Mouse (Mus musculus): ENCODE data around the gene Pdpn. TPM values are rescaled to one million over a fixed set of nuclear protein-coding genes. Genes with fewer than 3 reads are reported as not detected.

Pdpn gene
- total RNA-seq, 2 experiments from 2014 or later: 19.5 to 19.6 TPM

DNA sequence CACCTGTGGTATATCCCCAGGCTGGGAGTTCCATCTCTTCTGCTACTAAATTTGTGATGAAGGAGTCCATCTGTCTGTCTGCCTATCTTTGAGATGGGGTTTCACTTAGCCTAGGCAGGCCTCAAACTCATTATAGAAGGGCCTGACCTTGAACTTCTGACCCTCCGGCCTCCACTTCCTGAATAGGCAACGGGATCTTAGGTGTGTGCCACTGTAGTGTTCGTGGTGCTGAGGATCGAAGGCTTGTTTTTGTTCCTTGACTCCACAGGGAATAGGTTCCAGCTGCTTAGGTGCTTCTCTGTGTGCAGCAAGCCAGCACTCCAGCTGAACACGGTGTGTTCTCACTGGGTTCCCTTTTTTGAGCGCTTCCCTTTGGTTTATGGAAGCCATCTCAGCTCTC lies 13.9 kb upstream of the Pdpn start:
- TF ChIP-seq CTCF (conservative IDR thresholded peaks at IDR 0.05): no peak
- Histone ChIP-seq H3K27ac (no peak overlapping the region), H3K4me3 (no peak overlapping the region)
- DNase-seq (ENCODE audit: low spot score in 2 of 2): no peak

DNA sequence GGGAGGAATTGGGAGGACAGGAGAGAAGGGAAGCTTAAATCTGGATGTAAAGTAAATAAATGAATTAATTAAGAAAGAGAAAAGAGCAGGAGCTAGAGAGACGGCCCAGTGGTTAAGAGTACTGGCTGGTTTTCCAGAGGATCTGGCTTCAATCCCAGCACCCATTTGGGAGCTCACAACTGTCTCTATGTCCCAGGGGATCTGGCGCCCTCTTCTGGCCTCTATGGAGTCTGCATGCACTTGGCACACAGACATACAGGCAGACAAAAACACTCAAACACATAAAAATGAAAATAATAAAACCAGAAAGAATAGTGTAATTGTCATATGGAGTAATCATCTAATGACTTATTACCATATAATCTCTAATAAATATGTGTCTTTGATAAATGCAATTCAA lies 12.0 kb upstream of the Pdpn start:
- no peak for DNase-seq (ENCODE audit: low spot score in 2 of 2)
- peak; percentile 74 for TF ChIP-seq CTCF (conservative IDR thresholded peaks at IDR 0.05)
- Histone ChIP-seq H3K4me3 (no peak overlapping the region), H3K27ac (no peak overlapping the region)

DNA sequence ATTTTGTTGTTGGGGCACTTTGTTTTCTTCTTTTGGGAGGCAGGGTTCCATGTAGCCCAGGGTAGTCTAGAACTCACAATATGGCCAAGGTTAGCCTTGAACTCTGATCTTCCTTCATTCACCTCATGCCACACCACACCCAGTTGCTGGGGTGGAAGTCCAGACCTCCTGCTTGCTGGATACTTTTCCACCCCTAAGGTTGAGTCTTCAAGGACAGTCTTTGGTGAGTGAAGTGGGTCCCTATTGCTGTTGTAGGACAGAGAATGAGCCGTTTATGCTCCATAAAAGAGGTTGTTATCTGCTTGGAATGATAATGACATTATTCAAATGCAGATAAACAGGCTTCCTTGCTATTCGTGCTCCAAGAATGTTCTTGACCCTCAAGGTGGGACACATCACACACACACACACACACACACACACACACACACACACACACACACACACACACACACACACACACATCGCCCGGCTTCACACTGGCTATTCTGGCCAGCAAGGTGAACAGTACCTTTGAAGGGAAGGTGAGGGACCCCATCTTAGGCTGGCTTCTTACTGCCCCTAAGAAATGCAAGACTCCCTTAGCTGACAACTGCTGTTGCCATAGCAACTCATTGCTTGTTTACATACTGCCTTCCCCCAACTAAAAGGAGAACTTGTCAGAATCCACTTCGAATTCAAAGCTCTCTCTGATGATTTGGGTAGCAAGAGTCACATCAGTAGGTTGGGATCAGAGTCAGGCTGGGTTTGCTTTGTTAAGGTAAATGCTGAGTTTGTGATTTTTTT lies 6.8 kb upstream of the Pdpn start:
- DNase-seq (ENCODE audit: low spot score in 2 of 2): no peak
- no peak overlapping the region for H3K4me3 ChIP-seq
- no peak for TF ChIP-seq CTCF (conservative IDR thresholded peaks at IDR 0.05)
- no peak overlapping the region for H3K27ac ChIP-seq

DNA sequence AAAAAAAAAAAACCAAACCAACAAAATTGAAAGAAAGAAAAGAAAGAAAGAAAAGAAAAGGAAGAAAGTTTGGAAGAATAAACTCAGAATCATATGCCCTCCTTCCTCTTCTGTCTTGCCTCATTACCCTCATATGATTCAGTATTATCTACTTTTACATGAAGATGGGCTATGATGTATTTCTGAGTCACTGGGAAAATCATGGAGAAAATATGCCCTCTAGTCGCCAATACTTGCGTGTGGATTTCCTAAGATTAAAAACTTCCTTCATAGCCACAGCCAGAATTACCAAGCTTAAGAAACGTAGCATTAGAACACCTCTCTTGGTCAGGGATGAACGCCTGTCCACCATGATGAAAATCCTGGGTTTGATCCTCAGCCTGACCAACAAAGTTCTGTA lies 5.7 kb upstream of the Pdpn start:
- H3K27ac ChIP-seq: no peak overlapping the region
- DNase-seq (ENCODE audit: low spot score in 2 of 2): no peak
- no peak overlapping the region for H3K4me3 ChIP-seq
- no peak for TF ChIP-seq CTCF (conservative IDR thresholded peaks at IDR 0.05)

DNA sequence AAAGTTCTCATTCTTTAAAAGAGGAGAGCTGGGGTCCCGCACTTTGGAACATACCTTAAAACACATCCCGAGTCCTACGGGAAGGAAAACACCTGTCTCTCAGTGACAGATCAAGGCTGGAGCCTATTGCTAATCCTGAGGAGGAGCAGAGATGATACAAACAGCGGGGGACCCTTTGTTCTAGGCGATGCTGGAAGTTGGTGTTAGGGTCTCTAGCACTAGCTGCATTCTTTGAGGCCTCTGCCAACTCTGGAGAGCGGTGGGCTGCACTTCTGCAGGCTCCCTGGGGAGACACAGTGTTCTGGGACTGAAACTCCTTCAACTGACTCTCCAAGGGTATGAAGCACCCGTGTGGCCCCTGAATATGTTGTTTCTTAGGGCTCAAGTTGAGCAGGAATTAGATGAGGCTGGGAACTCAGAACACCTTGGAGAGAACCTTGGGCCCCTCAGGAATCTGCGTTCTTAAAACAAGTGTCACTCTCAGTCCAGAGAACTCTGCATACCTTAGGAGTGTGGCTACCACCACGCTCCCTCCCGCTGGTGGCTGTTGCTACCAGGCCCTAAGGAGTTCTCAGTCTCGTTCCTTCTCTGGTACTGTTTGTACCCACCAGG lies 3.0 kb upstream of the Pdpn start:
- TF ChIP-seq CTCF (conservative IDR thresholded peaks at IDR 0.05): no peak
- DNase-seq (ENCODE audit: low spot score in 2 of 2): no peak

DNA sequence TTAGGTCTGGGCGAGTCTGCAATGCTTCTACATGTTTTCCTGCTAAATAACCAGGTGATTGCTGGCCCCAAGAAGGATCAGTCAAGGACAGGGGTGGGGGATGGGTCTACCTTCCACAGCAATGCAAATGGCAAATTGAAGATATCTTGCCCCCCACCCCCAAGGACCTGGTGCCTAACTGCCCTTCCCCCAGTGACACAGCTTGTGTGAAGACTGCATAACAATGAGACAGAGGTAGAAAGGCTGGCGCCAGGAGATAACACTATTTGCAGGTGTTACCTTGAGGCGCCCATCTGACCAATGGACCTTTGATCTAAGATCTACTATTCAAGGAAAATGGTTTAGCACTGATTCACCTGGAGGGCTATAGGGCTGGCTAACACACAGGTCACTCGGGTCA lies 2.5 kb upstream of the Pdpn start:
- no peak for DNase-seq (ENCODE audit: low spot score in 2 of 2)
- H3K4me3 ChIP-seq: no peak overlapping the region
- no peak for TF ChIP-seq CTCF (conservative IDR thresholded peaks at IDR 0.05)
- no peak overlapping the region for H3K27ac ChIP-seq

More for the DNA sequence above, 3.0 kb upstream of the Pdpn start:
- Histone ChIP-seq H3K27ac (no peak overlapping the region), H3K4me3 (no peak overlapping the region)

DNA sequence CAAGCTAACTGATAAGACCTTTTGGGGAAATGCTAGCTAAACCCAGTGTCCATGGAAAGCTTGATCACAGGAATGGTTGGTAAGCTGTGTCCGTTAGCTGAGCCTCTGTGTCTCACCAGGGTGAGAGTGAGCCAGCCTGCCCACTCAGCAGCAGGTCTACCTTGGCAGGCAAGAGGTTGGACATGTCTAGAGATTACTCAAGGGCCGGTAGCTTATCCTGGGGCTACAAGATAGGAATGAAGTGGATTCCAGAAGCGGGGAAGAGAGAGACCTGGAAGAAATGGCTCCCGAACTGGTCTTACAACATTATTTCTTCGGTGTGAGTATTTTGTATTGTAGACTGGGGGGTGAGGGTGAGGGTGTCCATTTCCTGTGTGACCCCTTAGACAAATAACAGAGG lies 1.7 kb upstream of the Pdpn start:
- no peak overlapping the region for H3K4me3 ChIP-seq
- no peak for DNase-seq (ENCODE audit: low spot score in 2 of 2)
- no peak overlapping the region for H3K27ac ChIP-seq
- TF ChIP-seq CTCF (conservative IDR thresholded peaks at IDR 0.05): no peak

DNA sequence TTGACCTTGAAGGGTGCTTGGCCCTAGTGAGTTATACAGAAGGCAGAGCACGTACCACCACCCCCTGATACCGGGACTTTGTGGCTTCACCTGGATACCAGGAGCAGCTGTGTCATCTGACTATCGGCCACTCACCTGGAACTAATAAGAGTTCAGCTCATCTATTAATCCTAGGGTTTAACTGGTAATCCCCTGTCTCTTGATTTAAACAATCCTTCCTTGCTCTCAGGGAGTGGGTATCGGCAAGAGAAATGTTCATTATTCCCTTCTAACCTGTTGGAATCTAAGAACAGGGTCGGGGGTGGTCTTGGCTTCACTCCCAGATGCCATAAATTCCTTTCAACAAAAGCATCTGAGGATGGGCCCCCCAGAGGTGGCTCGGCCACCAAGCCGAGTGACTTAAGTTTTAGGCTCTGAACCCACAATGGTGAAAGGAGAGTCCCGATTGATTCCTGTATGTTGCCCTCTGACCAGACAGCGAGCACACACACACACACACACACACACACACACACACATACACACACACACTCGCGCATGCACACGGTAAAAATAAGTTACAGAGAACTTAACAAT lies 837 bp upstream of the Pdpn start:
- H3K4me3 ChIP-seq: no peak overlapping the region
- H3K27ac ChIP-seq: no peak overlapping the region
- no peak for TF ChIP-seq CTCF (conservative IDR thresholded peaks at IDR 0.05)
- no peak for DNase-seq (ENCODE audit: low spot score in 2 of 2)

DNA sequence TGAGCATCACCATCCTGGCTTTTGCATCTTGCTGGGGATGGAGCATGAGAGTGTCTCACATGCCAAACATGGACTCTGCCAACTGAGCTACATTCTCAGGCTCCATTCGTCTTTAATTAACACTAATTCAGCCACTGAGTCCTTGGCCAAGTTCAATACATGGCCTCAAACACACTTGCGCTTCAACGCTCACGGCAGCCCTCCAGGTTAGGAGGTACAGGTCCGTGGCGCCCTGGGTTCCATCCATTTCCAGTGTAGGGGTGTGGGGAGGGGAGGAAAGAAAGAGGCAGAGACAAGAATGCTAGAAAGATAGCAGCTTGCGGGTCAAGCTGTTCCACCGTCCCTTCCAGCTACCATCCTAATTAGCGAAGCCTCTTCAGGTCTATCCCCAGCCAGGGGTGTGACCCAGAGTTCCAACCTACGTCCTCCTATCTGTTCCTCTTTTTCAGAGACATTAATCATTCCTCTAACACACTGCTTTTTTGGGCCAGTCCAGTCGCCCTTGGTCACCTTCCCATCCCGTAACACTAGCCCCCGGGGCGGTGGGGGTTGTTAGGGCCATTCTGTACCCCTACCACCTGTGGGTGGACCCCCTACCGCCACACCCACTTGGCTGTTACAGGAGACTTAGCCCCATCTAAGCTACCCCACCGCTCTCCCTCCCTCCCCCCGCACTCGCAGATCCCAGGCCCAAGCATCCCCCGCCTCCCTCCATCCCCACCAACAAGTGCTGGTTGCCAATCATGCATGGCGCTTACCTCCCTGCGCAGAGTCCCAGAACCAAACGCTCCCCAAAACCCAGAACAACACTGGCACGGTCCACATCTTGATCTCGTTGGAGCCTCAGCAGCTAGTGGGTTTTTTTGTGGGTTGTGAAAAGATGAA lies 691 bp downstream of the Pdpn start:
- Histone ChIP-seq H3K4me3 (peak overlapping the region; percentile 48), H3K27ac (peak overlapping the region; percentile 57; the same call in 1 of the 2 replicates)
- TF ChIP-seq CTCF (conservative IDR thresholded peaks at IDR 0.05): no peak
- no peak for DNase-seq (ENCODE audit: low spot score in 2 of 2)

DNA sequence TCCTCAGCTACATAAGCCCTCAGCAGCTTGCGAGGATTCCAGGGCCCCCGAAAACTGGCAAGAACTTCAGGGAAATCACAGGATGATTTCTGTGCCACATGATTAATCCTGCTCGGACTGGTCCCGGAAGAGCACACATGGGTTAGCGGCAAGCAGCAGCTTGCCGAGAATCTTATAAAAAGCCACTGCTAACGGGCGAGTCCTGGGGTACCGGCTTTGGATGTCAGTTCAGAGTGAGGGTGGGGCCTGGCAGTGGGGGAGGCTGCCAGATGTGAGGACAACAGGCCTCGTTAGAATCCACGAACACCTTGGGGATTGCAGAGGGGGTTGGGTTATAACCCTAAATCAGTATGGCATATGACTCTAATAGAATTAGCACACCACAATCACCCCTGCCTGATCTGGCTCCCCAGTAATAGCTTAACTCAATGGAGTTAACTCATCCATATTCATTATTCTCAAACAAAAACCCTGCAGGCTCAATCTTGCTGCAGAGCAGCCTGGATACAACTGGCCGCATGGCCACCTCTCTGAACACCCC lies 2.3 kb downstream of the Pdpn start:
- peak overlapping the region; percentile 43; the same call in 1 of the 2 replicates for H3K27ac ChIP-seq
- TF ChIP-seq CTCF (conservative IDR thresholded peaks at IDR 0.05): no peak
- peak overlapping the region; percentile 39 for H3K4me3 ChIP-seq
- no peak for DNase-seq (ENCODE audit: low spot score in 2 of 2)

DNA sequence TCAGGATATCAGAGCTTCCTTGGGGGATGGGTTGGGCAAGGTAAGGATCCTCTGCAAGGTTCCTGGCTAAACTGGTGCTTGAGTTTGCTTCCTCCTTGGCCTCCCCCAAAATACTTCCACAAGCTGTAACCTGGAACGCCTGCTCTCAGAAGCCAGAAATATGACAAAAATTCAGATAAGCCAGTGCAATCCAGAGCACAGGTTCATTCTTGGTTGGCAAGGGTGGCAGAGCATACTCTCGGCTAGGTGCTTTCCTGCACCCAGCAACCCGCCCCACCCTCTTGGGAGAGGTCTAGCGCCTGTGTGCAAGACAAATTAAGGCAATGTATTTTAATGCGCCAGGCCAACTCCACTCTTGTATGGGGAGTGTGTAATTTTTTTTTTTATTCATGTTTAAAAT lies 3.2 kb downstream of the Pdpn start:
- DNase-seq (ENCODE audit: low spot score in 2 of 2): no peak
- Histone ChIP-seq H3K4me3 (no peak overlapping the region), H3K27ac (no peak overlapping the region)
- no peak for TF ChIP-seq CTCF (conservative IDR thresholded peaks at IDR 0.05)

DNA sequence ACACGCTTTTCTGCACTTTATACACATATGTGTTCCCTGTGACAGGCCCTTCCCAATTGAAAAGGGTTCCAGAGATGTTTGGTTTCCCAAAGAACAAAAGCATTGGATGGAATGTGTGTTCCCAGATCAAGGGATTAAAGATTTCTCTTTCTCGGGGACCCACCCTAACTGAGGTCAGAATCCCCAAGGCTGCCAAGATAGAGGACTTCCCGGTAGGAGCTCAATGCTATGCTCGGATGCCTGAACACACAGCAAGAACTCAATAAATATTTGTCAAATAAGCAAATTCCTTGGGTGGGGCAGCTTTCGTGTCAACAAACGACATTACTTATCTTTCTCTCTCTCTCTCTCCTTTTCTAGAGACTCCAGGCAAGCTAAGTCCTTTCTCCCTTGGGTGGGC lies 5.0 kb downstream of the Pdpn start:
- Histone ChIP-seq H3K4me3 (no peak overlapping the region), H3K27ac (no peak overlapping the region)
- no peak for TF ChIP-seq CTCF (conservative IDR thresholded peaks at IDR 0.05)
- DNase-seq (ENCODE audit: low spot score in 2 of 2): no peak

DNA sequence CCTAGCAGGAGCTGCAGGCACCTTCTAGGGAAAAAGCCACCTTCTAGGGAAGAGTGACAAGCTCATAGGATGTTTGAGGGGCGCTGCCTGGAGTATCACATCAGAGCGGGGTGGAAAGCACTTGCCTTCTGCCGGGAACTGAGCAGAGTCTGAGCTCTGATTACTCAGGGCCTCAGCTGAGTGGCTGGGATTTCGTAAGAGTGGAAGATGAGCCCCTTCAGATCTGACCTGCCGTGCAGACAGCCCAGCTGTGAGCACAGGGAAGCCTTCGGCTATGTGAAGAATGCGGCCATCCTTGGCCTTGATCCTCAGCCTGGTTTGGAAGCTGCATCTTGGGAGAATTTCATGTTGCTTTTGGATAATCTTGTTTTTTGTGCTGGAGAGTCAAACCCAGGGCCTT lies 10.5 kb downstream of the Pdpn start:
- Histone ChIP-seq H3K27ac (no peak overlapping the region), H3K4me3 (no peak overlapping the region)
- no peak for TF ChIP-seq CTCF (conservative IDR thresholded peaks at IDR 0.05)
- DNase-seq (ENCODE audit: low spot score in 2 of 2): no peak

Measured in layer of hippocampus, adult 2 months (tissue).